Mouse (Mus musculus): ENCODE results near the gene Cd5. TPM values are rescaled to one million over a fixed set of nuclear protein-coding genes. Genes with fewer than 3 reads are reported as not detected.

The Cd5 gene
- polyA plus RNA-seq, 2 experiments from 2014 or later, result 449 to 646 TPM

Other genes with a start within 250 kb of the Cd5 start
- 10 to 100 TPM; 59.0 to 79.6 TPM for gene Cpsf7, start 213.7 kb downstream of the Cd5 start, polyA plus RNA-seq (2017; shearing (Covaris generic))
- gene Sdhaf2, start 212.9 kb downstream of the Cd5 start, polyA plus RNA-seq (2017; shearing (Covaris generic)), result 100 to 1,000 TPM in 1 of 2 experiments, 10 to 100 TPM in 1; 92.6 to 104 TPM
- gene Tmem216, start 182.8 kb downstream of the Cd5 start, polyA plus RNA-seq (2017; shearing (Covaris generic)), result 10 to 100 TPM; 10.7 to 13.6 TPM
- gene Cyb561a3, start 161.8 kb downstream of the Cd5 start, polyA plus RNA-seq (2017; shearing (Covaris generic)), result 10 to 100 TPM; 39.1 to 52.7 TPM
- gene Tmem138, start 161.6 kb downstream of the Cd5 start, polyA plus RNA-seq (2017; shearing (Covaris generic)), result 10 to 100 TPM; 19.3 to 23.0 TPM
- 100 to 1,000 TPM; 104 to 182 TPM for gene Ddb1, start 133.7 kb downstream of the Cd5 start, polyA plus RNA-seq (2017; shearing (Covaris generic))
- 10 to 100 TPM in 1 of 2 experiments, 1 to 10 TPM in 1; 9.2 to 12.7 TPM for gene Tkfc, start 133.3 kb downstream of the Cd5 start, polyA plus RNA-seq (2017; shearing (Covaris generic))
- gene Vwce, start 104.8 kb downstream of the Cd5 start, polyA plus RNA-seq (2017; shearing (Covaris generic)), result not detected
- gene Pga5, start 60.9 kb downstream of the Cd5 start, polyA plus RNA-seq (2017; shearing (Covaris generic)), result not detected
- gene Vps37c, start 50.3 kb downstream of the Cd5 start, polyA plus RNA-seq (2017; shearing (Covaris generic)), result 10 to 100 TPM; 14.5 to 15.7 TPM
- 100 to 1,000 TPM; 464 to 904 TPM for gene Cd6, start 91.1 kb upstream of the Cd5 start, polyA plus RNA-seq (2017; shearing (Covaris generic))
- 1 to 10 TPM; 2.0 to 4.2 TPM for gene Slc15a3, start 100.7 kb upstream of the Cd5 start, polyA plus RNA-seq (2017; shearing (Covaris generic))
- under 1 TPM in 1 of 2 experiments, not detected in 1; 0.39 TPM for gene Tmem132a, start 130.9 kb upstream of the Cd5 start, polyA plus RNA-seq (2017; shearing (Covaris generic))
- 10 to 100 TPM; 57.5 to 82.3 TPM for gene Tmem109, start 143.0 kb upstream of the Cd5 start, polyA plus RNA-seq (2017; shearing (Covaris generic))
- gene Prpf19, start 156.2 kb upstream of the Cd5 start, polyA plus RNA-seq (2017; shearing (Covaris generic)), result 10 to 100 TPM; 10.4 to 24.8 TPM
- gene Zp1, start 181.6 kb upstream of the Cd5 start, polyA plus RNA-seq (2017; shearing (Covaris generic)), result not detected
- not detected for gene Ptgdr2, start 198.2 kb upstream of the Cd5 start, polyA plus RNA-seq (2017; shearing (Covaris generic))
- 10 to 100 TPM in 1 of 2 experiments, 1 to 10 TPM in 1; 8.8 to 11.7 TPM for gene Ccdc86, start 210.3 kb upstream of the Cd5 start, polyA plus RNA-seq (2017; shearing (Covaris generic))
- gene Ms4a10, start 235.7 kb upstream of the Cd5 start, polyA plus RNA-seq (2017; shearing (Covaris generic)), result not detected